Mouse (Mus musculus): ENCODE results near the gene Mogat1. TPM values are rescaled to one million over a fixed set of nuclear protein-coding genes. Genes with fewer than 3 reads are reported as not detected.

Gene Mogat1
- polyA plus RNA-seq, 1 experiment from 2014 or later = not detected

GRCm38 (mm10) chr1:78512756-78513155 is 2.0 kb downstream of the Mogat1 start:
- no peaks in the 10 kb centered on the region for H3K9me3 ChIP-seq
- no peak overlapping the region for H3K9ac ChIP-seq (replicated peaks)
- H3K27me3 ChIP-seq = peaks cover 4% of the 10 kb centered on the region; the same call in 1 of the 2 replicates
- no peak overlapping the region for H3K27ac ChIP-seq (replicated peaks)
- 0 out of 2 replicates have a peak, but pooled peaks cover 4% of the 10 kb centered on the region for H3K4me1 ChIP-seq
- no peaks in the 10 kb centered on the region for H3K36me3 ChIP-seq
- WGBS = 82% methylated on average over 8 of the region's 8 CpGs
- ATAC-seq (ENCODE audit: low FRiP score, low read depth) = no peak
- no peak overlapping the region for H3K4me2 ChIP-seq (replicated peaks)
- no peak overlapping the region for H3K4me3 ChIP-seq

GRCm38 (mm10) chr1:78518907-78519306 is 8.1 kb downstream of the Mogat1 start:
- Histone ChIP-seq H3K27me3 (no peaks in the 10 kb centered on the region), H3K4me1 (no peaks in the 10 kb centered on the region), H3K4me2 (replicated peaks) (no peak overlapping the region), H3K9me3 (no peaks in the 10 kb centered on the region), H3K4me3 (no peak overlapping the region), H3K27ac (replicated peaks) (no peak overlapping the region), H3K9ac (replicated peaks) (no peak overlapping the region), H3K36me3 (no peaks in the 10 kb centered on the region)
- 91% methylated on average over 7 of the region's 7 CpGs for WGBS
- ATAC-seq (ENCODE audit: low FRiP score, low read depth) = no peak

DNA sequence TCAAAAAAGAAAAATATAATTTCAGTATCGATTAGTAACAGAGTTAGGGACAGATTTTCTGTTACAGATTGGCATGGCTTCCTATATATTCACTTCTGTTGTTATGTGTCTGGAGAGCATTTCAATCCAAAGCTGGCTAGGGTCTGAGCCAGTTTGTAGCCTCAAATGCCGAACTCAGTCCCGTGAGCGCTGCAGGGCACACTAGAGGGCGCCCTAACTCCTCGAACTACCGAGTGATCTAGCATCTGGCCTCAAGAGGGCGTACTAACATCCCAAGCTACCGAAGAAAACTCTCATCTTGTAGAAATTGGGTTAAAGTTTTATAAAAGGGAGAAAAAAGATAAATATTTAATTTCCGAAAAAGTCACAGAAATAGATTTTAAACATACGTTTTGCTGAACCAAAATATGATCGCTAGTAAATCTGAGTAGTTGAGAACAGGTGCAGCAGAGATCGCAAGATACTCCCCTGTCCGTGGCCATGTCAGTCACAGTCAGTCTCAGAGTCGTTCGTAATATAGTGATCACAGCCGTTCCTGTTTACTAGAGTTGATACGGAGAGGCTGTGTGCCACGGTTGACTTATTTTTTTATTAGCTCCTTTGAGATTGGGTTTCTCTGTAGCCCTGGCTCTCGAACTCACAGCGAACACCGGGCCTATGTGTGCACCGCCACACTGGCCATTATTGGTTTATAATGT is 14.5 kb downstream of the Mogat1 start:
- Histone ChIP-seq H3K4me1 (no peaks in the 10 kb centered on the region), H3K4me2 (replicated peaks) (no peak overlapping the region), H3K27ac (replicated peaks) (no peak overlapping the region), H3K27me3 (no peaks in the 10 kb centered on the region), H3K9me3 (no peaks in the 10 kb centered on the region), H3K4me3 (no peak overlapping the region), H3K9ac (replicated peaks) (no peak overlapping the region), H3K36me3 (no peaks in the 10 kb centered on the region)
- no peak for ATAC-seq (ENCODE audit: low FRiP score, low read depth)
- WGBS = 51% methylated on average over 23 of the region's 23 CpGs

- Histone ChIP-seq H3K27me3 (no peaks in the 10 kb centered on the region), H3K4me3 (no peak overlapping the region), H3K9me3 (no peaks in the 10 kb centered on the region), H3K27ac (replicated peaks) (no peak overlapping the region), H3K4me1 (no peaks in the 10 kb centered on the region), H3K9ac (replicated peaks) (no peak overlapping the region), H3K36me3 (no peaks in the 10 kb centered on the region), H3K4me2 (replicated peaks) (no peak overlapping the region)
- 93% methylated on average over 3 of the region's 3 CpGs for WGBS
- ATAC-seq (ENCODE audit: low FRiP score, low read depth) = no peak
Observed at GRCm38 (mm10) chr1:78528356-78528755, 17.6 kb downstream of the Mogat1 start.

DNA sequence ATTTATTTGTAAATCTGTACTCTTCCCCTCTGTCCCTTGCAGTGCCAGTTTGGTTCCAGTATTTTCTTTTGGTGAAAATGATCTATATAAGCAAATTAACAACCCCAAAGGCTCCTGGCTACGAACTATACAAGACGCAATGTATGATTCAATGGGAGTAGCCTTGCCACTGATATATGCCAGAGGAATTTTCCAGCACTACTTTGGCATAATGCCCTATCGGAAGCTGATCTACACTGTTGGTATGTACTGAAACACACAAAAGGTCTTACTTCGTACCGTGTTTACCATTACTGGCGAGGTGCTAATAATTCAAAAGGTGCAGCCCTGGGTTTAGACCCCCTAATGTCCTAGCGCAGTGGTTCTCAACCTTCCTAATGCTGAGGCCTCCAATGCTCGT is 18.2 kb downstream of the Mogat1 start:
- no peak for ATAC-seq (ENCODE audit: low FRiP score, low read depth)
- WGBS = 93% methylated on average over 8 of the region's 8 CpGs
- no peaks in the 10 kb centered on the region for H3K36me3 ChIP-seq
- H3K9ac ChIP-seq (replicated peaks) = no peak overlapping the region
- H3K4me3 ChIP-seq = no peak overlapping the region
- H3K9me3 ChIP-seq = no peaks in the 10 kb centered on the region
- H3K27ac ChIP-seq (replicated peaks) = no peak overlapping the region
- no peak overlapping the region for H3K4me2 ChIP-seq (replicated peaks)
- H3K27me3 ChIP-seq = no peaks in the 10 kb centered on the region
- H3K4me1 ChIP-seq = no peaks in the 10 kb centered on the region

- H3K4me3 ChIP-seq = no peak overlapping the region
- H3K9ac ChIP-seq (replicated peaks) = no peak overlapping the region
- no peaks in the 10 kb centered on the region for H3K4me1 ChIP-seq
- no peaks in the 10 kb centered on the region for H3K36me3 ChIP-seq
- 84% methylated on average over 7 of the region's 7 CpGs for WGBS
- H3K27me3 ChIP-seq = no peaks in the 10 kb centered on the region
- H3K27ac ChIP-seq (replicated peaks) = no peak overlapping the region
- ATAC-seq (ENCODE audit: low FRiP score, low read depth) = no peak
- no peaks in the 10 kb centered on the region for H3K9me3 ChIP-seq
- H3K4me2 ChIP-seq (replicated peaks) = no peak overlapping the region
Observed at GRCm38 (mm10) chr1:78530500-78531215, 19.9 kb downstream of the Mogat1 start.

DNA sequence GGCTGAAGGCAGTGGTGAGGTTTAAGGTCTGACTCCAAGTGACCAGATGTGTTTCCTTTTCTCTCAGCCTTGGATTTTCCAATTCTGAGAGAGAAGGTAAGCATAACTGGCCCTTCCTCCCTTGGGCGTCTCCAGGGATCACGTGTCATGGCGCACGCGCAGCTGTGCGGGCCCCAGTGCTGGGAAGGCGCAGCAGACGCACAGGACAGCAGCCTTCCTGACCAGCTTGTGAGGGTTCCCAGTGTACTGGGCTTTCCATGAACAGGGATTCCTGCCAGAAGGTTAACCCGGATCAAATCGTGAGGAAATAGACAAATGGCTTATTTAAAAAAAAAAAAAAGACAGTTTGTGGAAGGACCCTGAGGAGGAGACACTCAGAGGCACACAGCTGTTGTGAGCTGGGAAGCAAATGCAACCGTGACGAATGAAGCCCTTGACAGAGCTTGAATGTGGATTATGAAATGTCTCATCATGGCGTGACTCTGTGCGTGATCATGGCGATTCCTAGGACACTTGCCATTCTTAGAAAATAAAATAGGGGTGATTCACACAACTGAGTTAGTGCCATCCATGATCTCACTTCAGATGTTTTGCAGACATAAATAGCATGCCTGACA is 21.5 kb downstream of the Mogat1 start:
- Histone ChIP-seq H3K27ac (replicated peaks) (no peak overlapping the region), H3K27me3 (0 out of 2 replicates have a peak, but pooled peaks cover 3% of the 10 kb centered on the region), H3K4me3 (no peak overlapping the region), H3K9me3 (no peaks in the 10 kb centered on the region), H3K4me2 (replicated peaks) (no peak overlapping the region), H3K36me3 (no peaks in the 10 kb centered on the region), H3K9ac (replicated peaks) (no peak overlapping the region), H3K4me1 (peaks cover 4% of the 10 kb centered on the region; the same call in 1 of the 2 replicates)
- no peak for ATAC-seq (ENCODE audit: low FRiP score, low read depth)
- 89% methylated on average over 15 of the region's 15 CpGs for WGBS

GRCm38 (mm10) chr1:78534428-78535150 is 23.8 kb downstream of the Mogat1 start:
- Histone ChIP-seq H3K36me3 (no peaks in the 10 kb centered on the region), H3K4me1 (peaks cover 9% of the 10 kb centered on the region), H3K9me3 (no peaks in the 10 kb centered on the region), H3K27me3 (0 out of 2 replicates have a peak, but pooled peaks cover 3% of the 10 kb centered on the region), H3K4me3 (no peak overlapping the region), H3K4me2 (replicated peaks) (no peak overlapping the region), H3K9ac (replicated peaks) (no peak overlapping the region), H3K27ac (replicated peaks) (no peak overlapping the region)
- no peak for ATAC-seq (ENCODE audit: low FRiP score, low read depth)
- 92% methylated on average over 9 of the region's 9 CpGs for WGBS

DNA sequence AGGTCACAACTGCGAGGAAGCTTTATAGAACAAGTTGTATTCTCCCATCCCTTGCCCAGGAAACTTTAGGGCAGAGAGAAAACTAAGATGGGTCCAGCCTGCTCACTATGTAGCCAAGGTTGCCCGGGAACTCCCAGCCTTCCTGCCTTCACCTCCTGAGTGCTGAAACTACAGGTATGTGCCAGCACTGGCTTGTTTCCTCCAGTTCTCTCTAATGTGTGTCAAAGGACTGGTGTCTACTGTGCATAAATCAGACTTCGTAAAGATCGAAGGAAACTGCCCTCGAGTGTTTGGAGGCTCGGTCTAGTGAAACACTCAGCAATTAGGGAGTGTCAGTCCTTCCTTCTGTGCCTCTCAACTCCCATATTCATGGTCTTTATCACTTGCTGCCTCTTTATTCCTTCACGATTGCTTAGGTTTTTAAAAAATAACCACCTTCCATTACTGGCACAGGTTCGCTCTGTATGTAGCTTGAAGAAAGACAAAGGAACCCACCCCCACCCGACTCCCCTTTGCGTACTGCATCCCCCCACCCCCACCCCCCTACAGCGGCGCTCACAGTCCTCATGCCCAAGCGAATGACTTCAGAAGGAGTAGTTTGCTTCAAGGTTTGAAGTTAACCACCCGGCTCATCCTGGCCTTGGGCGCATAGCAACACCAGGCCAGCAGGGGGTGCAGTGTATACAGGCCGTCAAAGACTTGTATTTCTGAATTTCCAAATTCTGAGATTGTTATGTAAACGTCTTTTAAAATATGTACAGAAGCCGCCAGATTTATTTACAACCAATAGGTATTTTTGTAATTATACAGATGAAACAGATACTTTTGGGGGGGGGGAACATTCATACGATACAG is 25.7 kb downstream of the Mogat1 start:
- Histone ChIP-seq H3K4me2 (replicated peaks) (peak overlapping the region; percentile 52; the same call in 1 of the 2 replicates), H3K9ac (replicated peaks) (no peak overlapping the region), H3K27ac (replicated peaks) (no peak overlapping the region), H3K4me1 (peaks cover 9% of the 10 kb centered on the region), H3K4me3 (no peak overlapping the region), H3K36me3 (no peaks in the 10 kb centered on the region), H3K27me3 (0 out of 2 replicates have a peak, but pooled peaks cover 3% of the 10 kb centered on the region), H3K9me3 (no peaks in the 10 kb centered on the region)
- peak; percentile 57; the same call in 1 of the 2 replicates for ATAC-seq (ENCODE audit: low FRiP score, low read depth)
- WGBS = 37% methylated on average over 19 of the region's 19 CpGs

- Histone ChIP-seq H3K9ac (replicated peaks) (peak overlapping the region; percentile 32; the same call in 1 of the 2 replicates), H3K27ac (replicated peaks) (no peak overlapping the region), H3K27me3 (0 out of 2 replicates have a peak, but pooled peaks cover 3% of the 10 kb centered on the region), H3K4me1 (peaks cover 9% of the 10 kb centered on the region), H3K9me3 (no peaks in the 10 kb centered on the region), H3K36me3 (no peaks in the 10 kb centered on the region), H3K4me2 (replicated peaks) (peak overlapping the region; percentile 52), H3K4me3 (peak overlapping the region; percentile 25)
- 33% methylated on average over 16 of the region's 16 CpGs for WGBS
- ATAC-seq (ENCODE audit: low FRiP score, low read depth) = peak; percentile 82
Observed at GRCm38 (mm10) chr1:78537494-78538010, 26.8 kb downstream of the Mogat1 start.

DNA sequence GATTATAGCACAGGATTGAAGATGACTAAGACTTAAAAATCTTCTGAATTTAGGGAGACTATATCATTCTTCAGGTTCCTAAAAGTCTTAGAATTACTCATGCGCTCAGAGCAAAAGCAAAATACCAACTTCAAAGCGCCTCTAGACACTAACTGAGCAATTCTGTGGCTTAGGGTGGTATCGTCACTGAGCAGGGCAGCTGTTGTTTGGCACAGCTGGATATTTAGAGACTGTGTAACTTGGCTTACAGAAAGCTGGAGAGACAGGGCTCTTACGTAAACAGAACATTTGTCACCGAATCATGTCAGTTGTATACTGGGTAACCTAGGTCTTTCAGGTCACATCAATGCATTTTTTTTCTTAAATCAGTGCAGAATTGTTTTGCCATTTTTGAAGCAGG is 27.6 kb downstream of the Mogat1 start:
- H3K9me3 ChIP-seq = no peaks in the 10 kb centered on the region
- ATAC-seq (ENCODE audit: low FRiP score, low read depth) = no peak
- H3K27me3 ChIP-seq = 0 out of 2 replicates have a peak, but pooled peaks cover 3% of the 10 kb centered on the region
- no peak overlapping the region for H3K9ac ChIP-seq (replicated peaks)
- no peak overlapping the region for H3K4me3 ChIP-seq
- no peak overlapping the region for H3K27ac ChIP-seq (replicated peaks)
- H3K4me1 ChIP-seq = peaks cover 9% of the 10 kb centered on the region
- no peaks in the 10 kb centered on the region for H3K36me3 ChIP-seq
- H3K4me2 ChIP-seq (replicated peaks) = no peak overlapping the region
- WGBS = 53% methylated on average over 5 of the region's 5 CpGs
